Mouse (Mus musculus) midbrain, embryonic 12.5 days (tissue): ENCODE measurements around the gene 1810062G17Rik. TPM values are rescaled to one million over a fixed set of nuclear protein-coding genes. Genes with fewer than 3 reads are reported as not detected.

Experiments used
- ATAC-seq: fragments of 200-750 bp; cut with Nextera tagmentation; 2 replicates; pipeline ENCODE4 v1.8.0; 2017; ENCODE audit warnings: low read depth, moderate TSS enrichment, moderate library complexity; ENCODE audit not compliant: low FRiP score
- H3K27ac ChIP-seq: fragments of 300-500 bp; sonication (generic); replicated peaks from 2 replicates; pipeline ENCODE4 v1.5.1; 2016; ENCODE audit warnings: mild to moderate bottlenecking
- H3K27me3 ChIP-seq: fragments of 300-500 bp; sonication (generic); 2 replicates; pipeline ENCODE4 v1.6.1; 2016; ENCODE audit warnings: mild to moderate bottlenecking
- H3K36me3 ChIP-seq: fragments of 300-500 bp; sonication (generic); 2 replicates; pipeline ENCODE4 v1.6.1; 2016
- H3K4me1 ChIP-seq: fragments of 300-500 bp; sonication (generic); 2 replicates; pipeline ENCODE4 v1.6.1; 2016
- H3K4me2 ChIP-seq: fragments of 300-500 bp; sonication (generic); replicated peaks from 2 replicates; pipeline ENCODE4 v1.6.1; 2016; ENCODE audit warnings: mild to moderate bottlenecking, moderate library complexity
- H3K4me3 ChIP-seq: fragments of 300-500 bp; sonication (generic); 2 replicates; pipeline ENCODE4 v1.5.1; 2016; ENCODE audit warnings: mild to moderate bottlenecking
- H3K9ac ChIP-seq: fragments of 300-500 bp; sonication (generic); replicated peaks from 2 replicates; pipeline ENCODE4 v1.6.1; 2016; ENCODE audit warnings: mild to moderate bottlenecking, moderate library complexity
- H3K9me3 ChIP-seq: fragments of 300-500 bp; sonication (generic); 2 replicates; pipeline ENCODE4 v1.6.1; 2016; ENCODE audit warnings: mild to moderate bottlenecking
- WGBS: fragments of 180-500 bp; shearing (Covaris S2); methylation state at CpG from one replicate; pipeline ENCODE4 v1.1.7; 2016; 5-methylcytosine and 5-hydroxymethylcytosine counted together
- microRNA-seq: library from miRNA; unstranded; fragments of <30 nt; microRNA quantifications from one replicate; pipeline ENCODE4, GENCODE M21; 2017
- polyA plus RNA-seq: library from polyadenylated mRNA; unstranded; fragments of >200 nt; fragmentation: Nextera tagmentation; extraction: Ambion mirVana; gene quantifications from 2 replicates; pipeline ENCODE4 v1.2.1, GENCODE M21; 2016

1810062G17Rik gene
- polyA plus RNA-seq, 1 experiment from 2014 or later: not detected

- Histone ChIP-seq H3K4me1 (peaks cover 7% of the 10 kb centered on the region), H3K4me2 (peak within 1 kb of the TSS; percentile 96), H3K27me3 (peaks cover 38% of the 10 kb centered on the region), H3K36me3 (no peaks in the 10 kb centered on the region), H3K9me3 (no peaks in the 10 kb centered on the region), H3K9ac (peak within 1 kb of the TSS; percentile 64), H3K4me3 (peak within 1 kb of the TSS; percentile 61), H3K27ac (no peak within 1 kb of the TSS)
- ATAC-seq: peak; percentile 71
- WGBS: under 1% methylated on average over 51 of the region's 51 CpGs
Observed at GRCm38 (mm10) chr3:36521073-36522060, 45.6 kb downstream of the 1810062G17Rik start, which contains the start of gene Gm11549. Gm11549 (minus strand) TSS chr3:36521813.

- H3K4me2 ChIP-seq: peak overlapping the region; percentile 96
- H3K27ac ChIP-seq: no peak overlapping the region
- WGBS: 2% methylated on average over 4 of the region's 4 CpGs
- peaks cover 7% of the 10 kb centered on the region for H3K4me1 ChIP-seq
- 0 out of 2 replicates have a peak overlapping the region, but pooled peaks have one; percentile 61 for H3K4me3 ChIP-seq
- no peak for ATAC-seq
- H3K27me3 ChIP-seq: peaks cover 36% of the 10 kb centered on the region
- no peak overlapping the region for H3K9ac ChIP-seq
- H3K9me3 ChIP-seq: no peaks in the 10 kb centered on the region
- no peaks in the 10 kb centered on the region for H3K36me3 ChIP-seq
Observed at GRCm38 (mm10) chr3:36522137-36522536, 46.4 kb downstream of the 1810062G17Rik start.

- Histone ChIP-seq H3K9ac (no peak overlapping the region), H3K9me3 (no peaks in the 10 kb centered on the region), H3K36me3 (no peaks in the 10 kb centered on the region), H3K4me2 (no peak overlapping the region), H3K4me1 (peaks cover 7% of the 10 kb centered on the region), H3K27me3 (peaks cover 33% of the 10 kb centered on the region), H3K4me3 (no peak overlapping the region), H3K27ac (no peak overlapping the region)
- WGBS: 82% methylated on average over 3 of the region's 3 CpGs
- ATAC-seq: no peak
Observed at GRCm38 (mm10) chr3:36524466-36524865, 48.7 kb downstream of the 1810062G17Rik start.

DNA sequence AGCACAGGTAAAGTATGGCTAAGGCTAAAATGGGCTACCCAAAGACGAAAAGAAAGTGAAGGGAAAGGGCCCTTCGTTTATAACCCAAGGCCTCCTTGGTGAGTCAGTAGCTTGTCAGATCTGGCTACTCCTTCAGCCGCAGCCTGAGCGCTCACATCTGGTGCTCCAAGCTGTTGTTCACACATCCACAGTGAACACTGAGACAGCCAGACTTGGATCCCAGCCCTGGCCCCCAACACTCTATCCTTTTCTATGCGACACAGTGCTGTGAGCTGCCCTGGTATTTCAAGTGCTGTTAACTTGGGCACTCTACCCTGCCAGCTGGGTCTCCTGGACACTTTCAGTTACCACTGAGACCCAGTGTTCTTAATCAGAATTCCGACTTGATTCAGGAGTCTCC is 54.6 kb downstream of the 1810062G17Rik start:
- H3K4me1 ChIP-seq: peaks cover 5% of the 10 kb centered on the region; the same call in 1 of the 2 replicates
- H3K9ac ChIP-seq: no peak overlapping the region
- H3K4me2 ChIP-seq: no peak overlapping the region
- ATAC-seq: no peak
- WGBS: 94% methylated on average over 6 of the region's 6 CpGs
- peaks cover 11% of the 10 kb centered on the region for H3K27me3 ChIP-seq
- H3K36me3 ChIP-seq: no peaks in the 10 kb centered on the region
- H3K4me3 ChIP-seq: no peak overlapping the region
- no peak overlapping the region for H3K27ac ChIP-seq
- no peaks in the 10 kb centered on the region for H3K9me3 ChIP-seq

DNA sequence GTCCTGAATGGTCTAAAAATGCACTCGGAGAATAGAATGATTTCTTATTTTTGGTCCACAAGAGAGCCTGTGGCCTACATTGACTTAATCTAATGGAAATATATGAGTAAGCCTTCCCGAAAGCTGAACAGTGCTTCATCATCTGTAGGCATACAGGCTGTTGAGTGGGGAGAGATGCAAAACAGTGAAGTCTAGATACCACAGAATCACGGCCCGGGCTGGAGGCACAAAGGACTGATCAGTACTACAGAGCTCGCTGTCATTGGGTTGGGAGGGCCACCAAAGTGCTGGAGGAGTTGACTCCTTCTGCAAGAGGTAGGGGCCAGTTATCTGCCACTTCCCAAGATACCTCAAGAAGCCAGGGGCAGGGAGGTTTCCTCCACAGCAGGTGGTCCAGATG is 55.0 kb downstream of the 1810062G17Rik start:
- H3K36me3 ChIP-seq: no peaks in the 10 kb centered on the region
- WGBS: 78% methylated on average over 5 of the region's 5 CpGs
- H3K27me3 ChIP-seq: peaks cover 11% of the 10 kb centered on the region
- H3K4me1 ChIP-seq: peaks cover 5% of the 10 kb centered on the region; the same call in 1 of the 2 replicates
- H3K9me3 ChIP-seq: no peaks in the 10 kb centered on the region
- no peak overlapping the region for H3K27ac ChIP-seq
- no peak overlapping the region for H3K4me2 ChIP-seq
- no peak for ATAC-seq
- H3K4me3 ChIP-seq: no peak overlapping the region
- no peak overlapping the region for H3K9ac ChIP-seq

GRCm38 (mm10) chr3:36531242-36531641 is 55.5 kb downstream of the 1810062G17Rik start:
- ATAC-seq: no peak
- H3K4me3 ChIP-seq: no peak overlapping the region
- no peak overlapping the region for H3K9ac ChIP-seq
- H3K4me2 ChIP-seq: no peak overlapping the region
- H3K9me3 ChIP-seq: no peaks in the 10 kb centered on the region
- H3K36me3 ChIP-seq: no peaks in the 10 kb centered on the region
- 56% methylated on average over 2 of the region's 2 CpGs for WGBS
- H3K27ac ChIP-seq: no peak overlapping the region
- H3K4me1 ChIP-seq: peaks cover 5% of the 10 kb centered on the region; the same call in 1 of the 2 replicates
- H3K27me3 ChIP-seq: peaks cover 11% of the 10 kb centered on the region

Small RNA genes within 50 kb of the gene (microRNA-seq; reads per million reads assigned to microRNA genes)
- gene Mir7009: not detected

Other genes starting within 250 kb of the 1810062G17Rik start
- 75.4 and 90.1 TPM in 2 replicates for gene Anxa5, start within 50 bp of the 1810062G17Rik start, polyA plus RNA-seq
- 0.96 and 1.2 TPM in 2 replicates for gene Gm11549, start 45.9 kb downstream of the 1810062G17Rik start, polyA plus RNA-seq
- 88.1 and 88.5 TPM in 2 replicates for gene Exosc9, start 76.7 kb downstream of the 1810062G17Rik start, polyA plus RNA-seq
- gene Ccna2, start 96.2 kb downstream of the 1810062G17Rik start, polyA plus RNA-seq: 203 and 207 TPM in 2 replicates
- 21.5 and 21.7 TPM in 2 replicates for gene Bbs7, start 137.5 kb downstream of the 1810062G17Rik start, polyA plus RNA-seq
- gene Trpc3, start 214.2 kb downstream of the 1810062G17Rik start, polyA plus RNA-seq: 4.9 and 6.3 TPM in 2 replicates